Mouse (Mus musculus): ENCODE results near the gene Defb29. TPM values are rescaled to one million over a fixed set of nuclear protein-coding genes. Genes with fewer than 3 reads are reported as not detected.

Gene Defb29
- polyA plus RNA-seq, 1 experiment, result not detected

- TF ChIP-seq CTCF (IDR thresholded peaks at IDR 0.05; ENCODE audit: extremely low read depth, insufficient read length, insufficient replicate concordance, low read depth, low read length), result peak; percentile 28; the same call in 1 of the 2 replicates
- no peak for TF ChIP-seq POLR2A (IDR thresholded peaks at IDR 0.05; ENCODE audit: low read depth, low read length)
- Histone ChIP-seq H3K4me1 (ENCODE audit: control insufficient read depth, insufficient read depth, insufficient read length, low read length) (no peaks in the 10 kb centered on the region), H3K27ac (ENCODE audit: insufficient read depth, low read depth, low read length) (no peak within 1 kb of the TSS), H3K36me3 (ENCODE audit: control insufficient read depth, insufficient read depth, low read length) (no peaks in the 10 kb centered on the region), H3K27me3 (ENCODE audit: control insufficient read depth, insufficient read depth, low read length) (peaks cover 2% of the 10 kb centered on the region; the same call in 1 of the 2 replicates), H3K4me3 (ENCODE audit: low read depth, low read length) (no peak within 1 kb of the TSS)
- WGBS, result 68% methylated on average over 11 of the region's 11 CpGs
Observed at GRCm38 (mm10) chr2:152572114-152572794, 32.4 kb upstream of the Defb29 start, which contains the start of gene Defb21. Defb21 (plus strand) TSS chr2:152572744.

GRCm38 (mm10) chr2:152570313-152570712, 30.4 kb upstream of the Defb29 start:
- Histone ChIP-seq H3K4me3 (ENCODE audit: low read depth, low read length) (no peak overlapping the region), H3K36me3 (ENCODE audit: control insufficient read depth, insufficient read depth, low read length) (no peaks in the 10 kb centered on the region), H3K27ac (ENCODE audit: insufficient read depth, low read depth, low read length) (no peak overlapping the region), H3K4me1 (ENCODE audit: control insufficient read depth, insufficient read depth, insufficient read length, low read length) (no peaks in the 10 kb centered on the region), H3K27me3 (ENCODE audit: control insufficient read depth, insufficient read depth, low read length) (peaks cover 2% of the 10 kb centered on the region; the same call in 1 of the 2 replicates)
- 35% methylated on average over 6 of the region's 6 CpGs for WGBS
- TF ChIP-seq POLR2A (IDR thresholded peaks at IDR 0.05; ENCODE audit: low read depth, low read length) (no peak), CTCF (IDR thresholded peaks at IDR 0.05; ENCODE audit: extremely low read depth, insufficient read length, insufficient replicate concordance, low read depth, low read length) (no peak)

GRCm38 (mm10) chr2:152569881-152570280, 30.0 kb upstream of the Defb29 start:
- H3K36me3 ChIP-seq (ENCODE audit: control insufficient read depth, insufficient read depth, low read length), result no peaks in the 10 kb centered on the region
- no peak overlapping the region for H3K27ac ChIP-seq (ENCODE audit: insufficient read depth, low read depth, low read length)
- 70% methylated on average over 4 of the region's 4 CpGs for WGBS

GRCm38 (mm10) chr2:152569038-152569437, 29.1 kb upstream of the Defb29 start, which contains the start of gene Gm17416:
Gm17416 (plus strand) TSS chr2:152569338.
- TF ChIP-seq CTCF (IDR thresholded peaks at IDR 0.05; ENCODE audit: extremely low read depth, insufficient read length, insufficient replicate concordance, low read depth, low read length) (no peak), POLR2A (IDR thresholded peaks at IDR 0.05; ENCODE audit: low read depth, low read length) (no peak)
- Histone ChIP-seq H3K36me3 (ENCODE audit: control insufficient read depth, insufficient read depth, low read length) (no peaks in the 10 kb centered on the region), H3K27ac (ENCODE audit: insufficient read depth, low read depth, low read length) (no peak within 1 kb of the TSS), H3K4me3 (ENCODE audit: low read depth, low read length) (no peak within 1 kb of the TSS), H3K4me1 (ENCODE audit: control insufficient read depth, insufficient read depth, insufficient read length, low read length) (no peaks in the 10 kb centered on the region), H3K27me3 (ENCODE audit: control insufficient read depth, insufficient read depth, low read length) (peaks cover 2% of the 10 kb centered on the region; the same call in 1 of the 2 replicates)
- 94% methylated on average over 5 of the region's 5 CpGs for WGBS

More at GRCm38 (mm10) chr2:152569881-152570280, 30.0 kb upstream of the Defb29 start:
- H3K27me3 ChIP-seq (ENCODE audit: control insufficient read depth, insufficient read depth, low read length), result peaks cover 2% of the 10 kb centered on the region; the same call in 1 of the 2 replicates
- no peak for TF ChIP-seq POLR2A (IDR thresholded peaks at IDR 0.05; ENCODE audit: low read depth, low read length)
- no peak for TF ChIP-seq CTCF (IDR thresholded peaks at IDR 0.05; ENCODE audit: extremely low read depth, insufficient read length, insufficient replicate concordance, low read depth, low read length)
- no peak overlapping the region for H3K4me3 ChIP-seq (ENCODE audit: low read depth, low read length)
- no peaks in the 10 kb centered on the region for H3K4me1 ChIP-seq (ENCODE audit: control insufficient read depth, insufficient read depth, insufficient read length, low read length)

DNA sequence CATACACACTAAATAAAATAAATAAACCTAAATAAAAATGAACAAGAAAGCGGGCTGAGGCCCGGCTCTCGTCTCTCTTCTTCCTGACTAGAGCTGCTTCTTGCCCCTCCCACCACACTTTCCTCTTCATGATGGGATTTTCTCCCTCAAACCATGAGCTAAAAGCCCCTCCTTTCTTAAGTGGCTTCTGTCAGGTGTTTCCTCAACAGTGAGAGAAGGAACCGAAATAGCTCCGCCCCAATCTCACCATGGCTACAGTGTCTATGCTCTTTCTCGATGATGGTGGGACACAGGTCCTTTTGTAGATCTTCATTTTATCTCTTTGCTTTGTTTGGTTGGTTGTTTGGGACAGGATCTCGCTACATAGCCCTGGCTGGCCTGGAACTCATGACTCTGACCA, 16.8 kb upstream of the Defb29 start:
- no peak overlapping the region for H3K27ac ChIP-seq (ENCODE audit: insufficient read depth, low read depth, low read length)
- TF ChIP-seq CTCF (IDR thresholded peaks at IDR 0.05; ENCODE audit: extremely low read depth, insufficient read length, insufficient replicate concordance, low read depth, low read length), result no peak
- no peak for TF ChIP-seq POLR2A (IDR thresholded peaks at IDR 0.05; ENCODE audit: low read depth, low read length)
- no peaks in the 10 kb centered on the region for H3K27me3 ChIP-seq (ENCODE audit: control insufficient read depth, insufficient read depth, low read length)
- 76% methylated on average over 7 of the region's 7 CpGs for WGBS
- no peaks in the 10 kb centered on the region for H3K4me1 ChIP-seq (ENCODE audit: control insufficient read depth, insufficient read depth, insufficient read length, low read length)
- no peak overlapping the region for H3K4me3 ChIP-seq (ENCODE audit: low read depth, low read length)
- no peaks in the 10 kb centered on the region for H3K36me3 ChIP-seq (ENCODE audit: control insufficient read depth, insufficient read depth, low read length)

DNA sequence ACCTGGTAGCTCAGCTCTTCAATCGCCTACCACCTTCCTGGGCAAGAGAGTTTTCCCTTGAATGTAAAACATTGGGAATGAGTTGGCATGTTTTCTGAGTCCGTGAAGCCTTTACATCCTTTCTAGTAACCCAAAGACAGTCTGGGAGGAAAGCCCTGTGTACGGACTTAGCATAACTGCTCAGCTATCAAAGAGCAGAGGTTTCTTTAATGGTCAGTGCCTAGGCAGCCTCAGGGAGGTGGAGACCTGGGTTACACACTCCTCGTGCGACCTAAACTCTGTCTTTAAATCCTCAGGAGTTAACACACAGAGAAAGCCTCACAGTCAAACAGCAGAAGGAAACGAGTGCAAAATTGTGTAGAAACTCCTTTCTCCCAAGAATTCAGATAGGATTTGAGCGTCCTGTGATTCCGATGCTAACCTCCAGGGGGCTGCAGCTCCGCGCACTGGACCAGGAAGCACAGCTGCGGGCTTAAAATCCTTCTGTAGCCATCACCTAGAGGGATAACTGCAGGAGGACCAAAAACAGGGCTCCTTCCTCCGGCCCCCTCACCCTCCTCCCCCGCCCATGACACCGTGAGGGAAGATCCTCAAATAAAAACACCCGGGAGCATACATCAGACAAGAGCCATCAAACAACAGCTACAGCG, 14.0 kb upstream of the Defb29 start:
- Histone ChIP-seq H3K4me1 (ENCODE audit: control insufficient read depth, insufficient read depth, insufficient read length, low read length) (no peaks in the 10 kb centered on the region), H3K36me3 (ENCODE audit: control insufficient read depth, insufficient read depth, low read length) (no peaks in the 10 kb centered on the region), H3K4me3 (ENCODE audit: low read depth, low read length) (no peak overlapping the region), H3K27ac (ENCODE audit: insufficient read depth, low read depth, low read length) (no peak overlapping the region), H3K27me3 (ENCODE audit: control insufficient read depth, insufficient read depth, low read length) (no peaks in the 10 kb centered on the region)
- TF ChIP-seq POLR2A (IDR thresholded peaks at IDR 0.05; ENCODE audit: low read depth, low read length), result no peak
- TF ChIP-seq CTCF (IDR thresholded peaks at IDR 0.05; ENCODE audit: extremely low read depth, insufficient read length, insufficient replicate concordance, low read depth, low read length), result peak; percentile 73; the same call in 1 of the 2 replicates
- WGBS, result 16% methylated on average over 16 of the region's 16 CpGs

- Histone ChIP-seq H3K36me3 (ENCODE audit: control insufficient read depth, insufficient read depth, low read length) (no peaks in the 10 kb centered on the region), H3K4me1 (ENCODE audit: control insufficient read depth, insufficient read depth, insufficient read length, low read length) (no peaks in the 10 kb centered on the region), H3K4me3 (ENCODE audit: low read depth, low read length) (no peak overlapping the region), H3K27me3 (ENCODE audit: control insufficient read depth, insufficient read depth, low read length) (no peaks in the 10 kb centered on the region), H3K27ac (ENCODE audit: insufficient read depth, low read depth, low read length) (no peak overlapping the region)
- WGBS, result 81% methylated on average over 5 of the region's 5 CpGs
- TF ChIP-seq CTCF (IDR thresholded peaks at IDR 0.05; ENCODE audit: extremely low read depth, insufficient read length, insufficient replicate concordance, low read depth, low read length) (no peak), POLR2A (IDR thresholded peaks at IDR 0.05; ENCODE audit: low read depth, low read length) (no peak)
Observed at GRCm38 (mm10) chr2:152548124-152548523, 8.2 kb upstream of the Defb29 start.
